Mouse (Mus musculus) heart, postnatal 0 days (tissue): ENCODE data around the gene Zfp451. TPM values are rescaled to one million over a fixed set of nuclear protein-coding genes. Genes with fewer than 3 reads are reported as not detected.
"Not testable (repeated sequence)": the region's sequence is repeated elsewhere in the genome, so short reads cannot be mapped to it uniquely, and the experiment has no call there.

Source experiments
- ATAC-seq: fragments of 200-750 bp; cut with Nextera tagmentation; 2 replicates; pipeline ENCODE4 v1.8.0; 2017; ENCODE audit warnings: low read depth, moderate number of reproducible peaks, moderate library complexity; ENCODE audit not compliant: insufficient read depth
- DNase-seq: peaks from one replicate; pipeline ENCODE4 v3.0.0-alpha.2; 2016; ENCODE audit warnings: low spot score
- H3K27ac ChIP-seq: fragments of 300-500 bp; sonication (generic); 2 replicates; pipeline ENCODE4 v1.5.1; 2014; ENCODE audit warnings: low read depth, mild to moderate bottlenecking
- H3K27me3 ChIP-seq: fragments of 300-500 bp; sonication (generic); 2 replicates; pipeline ENCODE4 v1.6.1; 2014; ENCODE audit warnings: low read length, mixed read lengths; ENCODE audit not compliant: control insufficient read depth, insufficient read depth
- H3K36me3 ChIP-seq: fragments of 300-500 bp; sonication (generic); replicated peaks from 2 replicates; pipeline ENCODE4 v1.6.1; 2014; ENCODE audit warnings: low read length, mixed read lengths; ENCODE audit not compliant: control insufficient read depth, insufficient read depth
- H3K4me1 ChIP-seq: fragments of 300-500 bp; sonication (generic); 2 replicates; pipeline ENCODE4 v1.6.1; 2014; ENCODE audit warnings: antibody characterized with exemption; ENCODE audit not compliant: control insufficient read depth, insufficient read depth
- H3K4me2 ChIP-seq: fragments of 300-500 bp; sonication (generic); 2 replicates; pipeline ENCODE4 v1.6.1; 2014; ENCODE audit warnings: low read depth, mild to moderate bottlenecking, low read length, moderate library complexity
- H3K4me3 ChIP-seq: fragments of 300-500 bp; sonication (generic); 2 replicates; pipeline ENCODE4 v1.5.1; 2014; ENCODE audit warnings: low read depth, low read length
- H3K9ac ChIP-seq: fragments of 300-500 bp; sonication (generic); replicated peaks from 2 replicates; pipeline ENCODE4 v1.6.1; 2014; ENCODE audit warnings: low read depth, low read length, mixed read lengths
- H3K9me3 ChIP-seq: fragments of 300-500 bp; sonication (generic); replicated peaks from 2 replicates; pipeline ENCODE4 v1.6.1; 2016; ENCODE audit warnings: low read length; ENCODE audit not compliant: control insufficient read depth
- CTCF ChIP-seq: IDR thresholded peaks from 2 replicates; pipeline ENCODE4 v1.5.1; 2016; ENCODE audit warnings: antibody characterized with exemption, control low read depth, low read depth
- EP300 ChIP-seq: IDR thresholded peaks from 2 replicates; pipeline ENCODE4 v1.6.1; 2016; ENCODE audit warnings: antibody characterized with exemption, low read depth
- WGBS: fragments of 180-500 bp; shearing (Covaris S2); extraction: QIAGEN DNeasy Blood & Tissue Kit; methylation state at CpG from one replicate; pipeline ENCODE4 v1.1.7; 2014; 5-methylcytosine and 5-hydroxymethylcytosine counted together
- polyA plus RNA-seq: library from polyadenylated mRNA; unstranded; fragments of >200 nt; fragmentation: Nextera tagmentation; extraction: Ambion mirVana; gene quantifications from 2 replicates; pipeline ENCODE4 v1.2.1, GENCODE M21; 2015
- total RNA-seq: library from RNA; depleted of rRNA; stranded (reverse); fragments of >200 nt; gene quantifications from 2 replicates; pipeline ENCODE4 v1.2.3, GENCODE M21; 2014; ENCODE audit warnings: low replicate concordance; rRNA removed

Gene Zfp451
- total RNA-seq (12.1 and 17.0 TPM in 2 replicates), polyA plus RNA-seq (8.1 and 8.4 TPM in 2 replicates)

GRCm38 (mm10) chr1:33813868-33814794, at the start of gene Zfp451:
Zfp451 (minus strand) TSS chr1:33814595.
- peak within 1 kb of the TSS; percentile 94 for H3K9ac ChIP-seq
- peaks cover 14% of the 10 kb centered on the region for H3K4me1 ChIP-seq
- H3K4me3 ChIP-seq = peak within 1 kb of the TSS; percentile 82
- WGBS = under 1% methylated on average over 83 of the region's 85 CpGs
- no peaks in the 10 kb centered on the region for H3K9me3 ChIP-seq
- ATAC-seq (peak; percentile 97), DNase-seq (peak; percentile 90)
- no peaks in the 10 kb centered on the region for H3K27me3 ChIP-seq
- TF ChIP-seq CTCF = no peak
- TF ChIP-seq EP300 = no peak
- H3K4me2 ChIP-seq = peak within 1 kb of the TSS; percentile 90
- H3K27ac ChIP-seq = peak within 1 kb of the TSS; percentile 96
- peaks cover 21% of the 10 kb centered on the region; the same call in 1 of the 2 replicates for H3K36me3 ChIP-seq

- DNase-seq = no peak
- H3K27ac ChIP-seq = no peak overlapping the region
- no peaks in the 10 kb centered on the region for H3K27me3 ChIP-seq
- no peak for ATAC-seq
- no peaks in the 10 kb centered on the region for H3K4me1 ChIP-seq
- no peaks in the 10 kb centered on the region for H3K9me3 ChIP-seq
- H3K4me3 ChIP-seq = no peak overlapping the region
- H3K4me2 ChIP-seq = no peak overlapping the region
- TF ChIP-seq EP300 (no peak), CTCF (no peak)
- no peaks in the 10 kb centered on the region for H3K36me3 ChIP-seq
- WGBS = 79% methylated on average over 2 of the region's 2 CpGs
- no peak overlapping the region for H3K9ac ChIP-seq
Observed at GRCm38 (mm10) chr1:33846807-33847206, 32.4 kb upstream of the Zfp451 start.

- Histone ChIP-seq H3K9me3 (no peaks in the 10 kb centered on the region), H3K36me3 (no peaks in the 10 kb centered on the region), H3K4me1 (no peaks in the 10 kb centered on the region), H3K4me3 (no peak overlapping the region), H3K4me2 (no peak overlapping the region), H3K27ac (no peak overlapping the region), H3K9ac (no peak overlapping the region), H3K27me3 (no peaks in the 10 kb centered on the region)
- WGBS = 83% methylated on average over 6 of the region's 6 CpGs
- no peak for ATAC-seq
- no peak for TF ChIP-seq EP300
- TF ChIP-seq CTCF = no peak
- no peak for DNase-seq
Observed at GRCm38 (mm10) chr1:33843823-33844222, 29.4 kb upstream of the Zfp451 start.

- H3K27me3 ChIP-seq, DNase-seq, H3K9me3 ChIP-seq, H3K27ac ChIP-seq, ATAC-seq, H3K4me3 ChIP-seq, H3K4me1 ChIP-seq, H3K9ac ChIP-seq, H3K36me3 ChIP-seq, H3K4me2 ChIP-seq: not testable (repeated sequence)
- WGBS = 87% methylated on average over 14 of the region's 14 CpGs
Observed at GRCm38 (mm10) chr1:33838952-33839351, 24.6 kb upstream of the Zfp451 start.

GRCm38 (mm10) chr1:33830586-33830985, 16.2 kb upstream of the Zfp451 start:
- H3K9ac ChIP-seq = no peak overlapping the region
- no peaks in the 10 kb centered on the region for H3K4me1 ChIP-seq
- no peak overlapping the region for H3K27ac ChIP-seq
- no peak overlapping the region for H3K4me3 ChIP-seq
- no peak for ATAC-seq
- 62% methylated on average over 4 of the region's 4 CpGs for WGBS
- H3K9me3 ChIP-seq = 0 out of 2 replicates have a peak, but pooled peaks cover 10% of the 10 kb centered on the region
- DNase-seq = no peak
- no peak overlapping the region for H3K4me2 ChIP-seq
- no peaks in the 10 kb centered on the region for H3K36me3 ChIP-seq
- TF ChIP-seq CTCF (no peak), EP300 (no peak)
- no peaks in the 10 kb centered on the region for H3K27me3 ChIP-seq
